Mouse (Mus musculus) frontal cortex, adult 2 months (tissue): Measurements from ENCODE around the gene Zdhhc12. TPM values are rescaled to one million over a fixed set of nuclear protein-coding genes. Genes with fewer than 3 reads are reported as not detected.

Experiments used
- DNase-seq, 2 experiments: peaks; one replicate each; pipeline ENCODE4 v3.0.0; 2022; ENCODE audit warnings: low spot score in 1 of 2; ENCODE audit errors: extremely low spot score in 1 of 2
- polyA plus RNA-seq: library from polyadenylated mRNA; depleted of rRNA; stranded (reverse); fragments of >200 nt; gene quantifications from 2 replicates; pipeline ENCODE4 v1.2.3, GENCODE M21; 2012

Gene Zdhhc12
- polyA plus RNA-seq, 1 experiment = 21.4 TPM

GRCm38 (mm10) chr2:30106364-30106763 lies 12.9 kb upstream of the Zdhhc12 start:
- DNase-seq = peak in 1 of 2 experiments; percentile 58

- no peak for DNase-seq
These were observed 6.8 kb upstream of the Zdhhc12 start for GRCm38 (mm10) chr2:30100214-30100613.

- DNase-seq = peak in 1 of 2 experiments; percentile 39
These were observed 2.6 kb upstream of the Zdhhc12 start for GRCm38 (mm10) chr2:30095882-30096527.

- no peak for DNase-seq
These were observed 750 bp upstream of the Zdhhc12 start for GRCm38 (mm10) chr2:30094208-30094588.

- DNase-seq = no peak
These were observed 1.0 kb downstream of the Zdhhc12 start for GRCm38 (mm10) chr2:30092280-30092918.

- no peak for DNase-seq
These were observed 1.9 kb downstream of the Zdhhc12 start for GRCm38 (mm10) chr2:30091521-30091920.

GRCm38 (mm10) chr2:30087310-30087709 lies 6.1 kb downstream of the Zdhhc12 start:
- no peak for DNase-seq

GRCm38 (mm10) chr2:30084632-30085031 lies 8.8 kb downstream of the Zdhhc12 start:
- DNase-seq = no peak

GRCm38 (mm10) chr2:30084113-30084512 lies 9.3 kb downstream of the Zdhhc12 start:
- no peak for DNase-seq

- no peak for DNase-seq
These were observed 13.2 kb downstream of the Zdhhc12 start for GRCm38 (mm10) chr2:30080181-30080800.

GRCm38 (mm10) chr2:30078760-30079159 lies 14.7 kb downstream of the Zdhhc12 start:
- no peak for DNase-seq

- no peak for DNase-seq
These were observed 15.1 kb downstream of the Zdhhc12 start for GRCm38 (mm10) chr2:30078349-30078712.

- peak in 1 of 2 experiments; percentile 81 for DNase-seq
These were observed 15.7 kb downstream of the Zdhhc12 start, which contains the start of gene Pkn3 for GRCm38 (mm10) chr2:30077502-30078348. Pkn3 (plus strand) TSS chr2:30077684.

- DNase-seq = no peak
These were observed 16.5 kb downstream of the Zdhhc12 start for GRCm38 (mm10) chr2:30076959-30077358.

- no peak for DNase-seq
These were observed 17.0 kb downstream of the Zdhhc12 start for GRCm38 (mm10) chr2:30076439-30076838.

- no peak for DNase-seq
These were observed 17.8 kb downstream of the Zdhhc12 start for GRCm38 (mm10) chr2:30075625-30076024.

- no peak for DNase-seq
These were observed 20.2 kb downstream of the Zdhhc12 start for GRCm38 (mm10) chr2:30073285-30073684.

- no peak for DNase-seq
These were observed 20.6 kb downstream of the Zdhhc12 start for GRCm38 (mm10) chr2:30072875-30073274.

GRCm38 (mm10) chr2:30067962-30068361 lies 25.5 kb downstream of the Zdhhc12 start:
- DNase-seq = no peak

GRCm38 (mm10) chr2:30067031-30067888 lies 26.2 kb downstream of the Zdhhc12 start:
- DNase-seq = no peak
